Mouse (Mus musculus) stomach, postnatal 0 days (tissue): ENCODE results near the gene Pde10a.

Source experiments
- CTCF ChIP-seq: IDR thresholded peaks from 2 replicates; pipeline ENCODE4 v1.5.1; 2016; ENCODE audit warnings: antibody characterized with exemption, low read depth, mild to moderate bottlenecking, moderate library complexity
- EP300 ChIP-seq: optimal IDR thresholded peaks from 2 replicates; pipeline ENCODE3; 2016; ENCODE audit warnings: antibody characterized with exemption

DNA sequence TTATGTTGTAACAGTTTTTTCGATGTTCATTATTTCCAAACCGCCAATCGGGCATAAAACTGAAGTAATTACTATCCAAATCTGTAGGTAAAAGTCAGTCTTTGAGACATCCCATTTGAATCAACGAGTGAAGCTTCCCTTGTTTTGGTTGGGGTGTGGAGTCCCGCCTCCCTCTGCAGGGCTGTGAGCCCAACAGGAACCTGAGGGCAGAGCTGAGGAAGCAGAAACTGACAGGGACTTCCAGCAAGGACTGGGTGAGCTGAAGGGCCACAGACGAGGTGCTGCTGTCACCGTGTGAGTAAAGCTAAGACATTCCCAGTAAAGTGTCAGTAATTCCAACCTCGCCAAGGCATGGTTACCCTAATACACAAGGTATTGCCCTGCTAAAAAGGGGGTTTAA is 313.1 kb downstream of the Pde10a start:
- TF ChIP-seq CTCF (no peak), EP300 (no peak)
